Mouse (Mus musculus) brain, adult 2 months (tissue): Measurements from ENCODE around the gene Fsd1.

ENCODE experiments used
- DNase-seq: peaks from one replicate; pipeline ENCODE4 v3.0.0; 2011; ENCODE audit warnings: low read depth, low spot score

Gene Fsd1

GRCm38 (mm10) chr17:56009088-56009961 is 23.0 kb downstream of the Fsd1 start:
- peak; percentile 97 for DNase-seq

GRCm38 (mm10) chr17:56009962-56010240 is 23.6 kb downstream of the Fsd1 start:
- no peak for DNase-seq

GRCm38 (mm10) chr17:56010255-56010654 is 23.9 kb downstream of the Fsd1 start:
- DNase-seq: no peak

GRCm38 (mm10) chr17:56010681-56011080 is 24.4 kb downstream of the Fsd1 start:
- peak; percentile 65 for DNase-seq

GRCm38 (mm10) chr17:56011441-56011840 is 25.1 kb downstream of the Fsd1 start:
- DNase-seq: peak; percentile 67

GRCm38 (mm10) chr17:56015293-56015692 is 29.0 kb downstream of the Fsd1 start:
- no peak for DNase-seq

- no peak for DNase-seq
Measured at GRCm38 (mm10) chr17:56016382-56016781, 30.1 kb downstream of the Fsd1 start.

- no peak for DNase-seq
Measured at GRCm38 (mm10) chr17:56016793-56017785, 30.8 kb downstream of the Fsd1 start.

- DNase-seq: no peak
Measured at GRCm38 (mm10) chr17:56017848-56018247, 31.5 kb downstream of the Fsd1 start.

GRCm38 (mm10) chr17:56018347-56019131 is 32.2 kb downstream of the Fsd1 start:
- peak; percentile 96 for DNase-seq

- no peak for DNase-seq
Measured at GRCm38 (mm10) chr17:56020400-56021084, 34.2 kb downstream of the Fsd1 start.

- peak; percentile 89 for DNase-seq
Measured at GRCm38 (mm10) chr17:56021161-56021910, 35.0 kb downstream of the Fsd1 start.

- DNase-seq: peak; percentile 78
Measured at GRCm38 (mm10) chr17:56022131-56022988, 36.1 kb downstream of the Fsd1 start.

- no peak for DNase-seq
Measured at GRCm38 (mm10) chr17:56022989-56023290, 36.6 kb downstream of the Fsd1 start.

- DNase-seq: no peak
Measured at GRCm38 (mm10) chr17:56023386-56023785, 37.1 kb downstream of the Fsd1 start.

- no peak for DNase-seq
Measured at GRCm38 (mm10) chr17:56024476-56024875, 38.2 kb downstream of the Fsd1 start.

- DNase-seq: no peak
Measured at GRCm38 (mm10) chr17:56024931-56025330, 38.6 kb downstream of the Fsd1 start.

GRCm38 (mm10) chr17:56026303-56026702 is 40.0 kb downstream of the Fsd1 start:
- no peak for DNase-seq

- no peak for DNase-seq
Measured at GRCm38 (mm10) chr17:56026881-56027280, 40.6 kb downstream of the Fsd1 start.
